Mouse (Mus musculus) thymus, adult 2 months (tissue): ENCODE results near the gene Nisch. TPM values are rescaled to one million over a fixed set of nuclear protein-coding genes. Genes with fewer than 3 reads are reported as not detected.
A peak's percentile ranks its signal among the peaks of the same experiment; 100 is the strongest.

Experiments used
- DNase-seq: peaks from one replicate; pipeline ENCODE4 v3.0.0; 2021
- H3K27ac ChIP-seq: fragments of 200-500 bp; 2 replicates; pipeline ENCODE4 v1.5.1; 2012; ENCODE audit warnings: low read length, control low read depth; ENCODE audit not compliant: control insufficient read depth, insufficient read depth
- H3K27me3 ChIP-seq: fragments of 200-500 bp; 2 replicates; pipeline ENCODE4 v1.6.1; 2012; ENCODE audit warnings: mild to moderate bottlenecking, low read length, moderate library complexity, mixed read lengths; ENCODE audit not compliant: control insufficient read depth, insufficient read depth
- H3K36me3 ChIP-seq: fragments of 200-500 bp; 2 replicates; pipeline ENCODE4 v1.6.1; 2012; ENCODE audit warnings: mild to moderate bottlenecking, low read length, moderate library complexity; ENCODE audit not compliant: control insufficient read depth, insufficient read depth
- H3K4me1 ChIP-seq: fragments of 200-500 bp; replicated peaks from 2 replicates; pipeline ENCODE4 v1.6.1; 2012; ENCODE audit warnings: low read length; ENCODE audit not compliant: control insufficient read depth, insufficient read depth
- H3K4me3 ChIP-seq: fragments of 200-500 bp; 2 replicates; pipeline ENCODE4 v1.5.1; 2012; ENCODE audit warnings: mild to moderate bottlenecking, low read length, control low read depth, moderate library complexity; ENCODE audit not compliant: control insufficient read depth, insufficient read depth
- CTCF ChIP-seq: fragments of 200-500 bp; IDR thresholded peaks from 2 replicates; pipeline ENCODE4 v1.5.1; 2012; ENCODE audit warnings: mild to moderate bottlenecking, control low read depth, low read length, moderate library complexity, borderline replicate concordance; ENCODE audit not compliant: control insufficient read depth, poor library complexity, insufficient read depth; ENCODE audit errors: extremely low read depth
- POLR2A ChIP-seq: fragments of 200-500 bp; IDR thresholded peaks from 2 replicates; pipeline ENCODE4 v1.6.1; 2012; ENCODE audit warnings: mild to moderate bottlenecking, low read length, control low read depth, moderate library complexity; ENCODE audit not compliant: control insufficient read depth, poor library complexity, insufficient read depth; ENCODE audit errors: extremely low read depth
- WGBS: fragments of 180-500 bp; shearing (Covaris S2); methylation state at CpG from one replicate; pipeline ENCODE4 v1.1.7; 2018; 5-methylcytosine and 5-hydroxymethylcytosine counted together
- polyA plus RNA-seq: library from polyadenylated mRNA; depleted of rRNA; stranded (reverse); fragments of >200 nt; gene quantifications from 2 replicates; pipeline ENCODE4 v1.2.3, GENCODE M21; 2012

Nisch gene
- polyA plus RNA-seq, 1 experiment: 569 TPM

- Histone ChIP-seq H3K27me3 (no peaks in the 10 kb centered on the region), H3K36me3 (no peaks in the 10 kb centered on the region; the same call in 1 of the 2 replicates), H3K27ac (no peak overlapping the region), H3K4me1 (peaks cover 16% of the 10 kb centered on the region), H3K4me3 (no peak overlapping the region)
- no peak for DNase-seq
- no peak for TF ChIP-seq POLR2A
- 91% methylated on average over 4 of the region's 4 CpGs for WGBS
Observed at GRCm38 (mm10) chr14:31209133-31209557, 7.6 kb downstream of the Nisch start.

- H3K36me3 ChIP-seq: peaks cover 9% of the 10 kb centered on the region
- TF ChIP-seq POLR2A (no peak), CTCF (no peak)
- no peak for DNase-seq
- H3K4me3 ChIP-seq: no peak within 1 kb of the TSS
- peaks cover 16% of the 10 kb centered on the region for H3K4me1 ChIP-seq
- no peaks in the 10 kb centered on the region for H3K27me3 ChIP-seq
- 91% methylated on average over 2 of the region's 2 CpGs for WGBS
- no peak within 1 kb of the TSS for H3K27ac ChIP-seq
Observed at GRCm38 (mm10) chr14:31208084-31208483, 8.7 kb downstream of the Nisch start, which contains the start of gene Tnnc1. Tnnc1 (plus strand) TSS chr14:31208312.

GRCm38 (mm10) chr14:31207070-31207830 is 9.5 kb downstream of the Nisch start:
- 80% methylated on average over 13 of the region's 13 CpGs for WGBS
- Histone ChIP-seq H3K27me3 (no peaks in the 10 kb centered on the region), H3K36me3 (peaks cover 17% of the 10 kb centered on the region), H3K4me3 (peak overlapping the region; percentile 65), H3K27ac (no peak overlapping the region), H3K4me1 (peaks cover 16% of the 10 kb centered on the region)
- no peak for DNase-seq
- no peak for TF ChIP-seq POLR2A
- TF ChIP-seq CTCF: no peak

- WGBS: under 1% methylated on average over 48 of the region's 48 CpGs
- Histone ChIP-seq H3K27me3 (no peaks in the 10 kb centered on the region), H3K4me1 (peaks cover 16% of the 10 kb centered on the region), H3K4me3 (peak overlapping the region; percentile 80), H3K27ac (no peak overlapping the region), H3K36me3 (peaks cover 24% of the 10 kb centered on the region)
- TF ChIP-seq CTCF: 0 out of 2 replicates have a peak, but pooled peaks have one; percentile 39
- TF ChIP-seq POLR2A: peak; percentile 94
- DNase-seq: peak; percentile 96
Observed at GRCm38 (mm10) chr14:31206472-31206981, 10.2 kb downstream of the Nisch start.

- Histone ChIP-seq H3K4me3 (peak overlapping the region; percentile 80), H3K4me1 (peaks cover 16% of the 10 kb centered on the region), H3K27me3 (no peaks in the 10 kb centered on the region), H3K36me3 (peaks cover 31% of the 10 kb centered on the region), H3K27ac (no peak overlapping the region)
- peak; percentile 52 for DNase-seq
- WGBS: 2% methylated on average over 39 of the region's 39 CpGs
- no peak for TF ChIP-seq CTCF
- TF ChIP-seq POLR2A: no peak
Observed at GRCm38 (mm10) chr14:31205562-31206467, 10.9 kb downstream of the Nisch start.

GRCm38 (mm10) chr14:31205244-31205561 is 11.5 kb downstream of the Nisch start:
- peaks cover 16% of the 10 kb centered on the region for H3K4me1 ChIP-seq
- no peaks in the 10 kb centered on the region for H3K27me3 ChIP-seq
- 36% methylated on average over 8 of the region's 8 CpGs for WGBS
- peak; percentile 10 for DNase-seq
- no peak for TF ChIP-seq POLR2A
- H3K36me3 ChIP-seq: peaks cover 35% of the 10 kb centered on the region
- no peak overlapping the region for H3K27ac ChIP-seq
- peak overlapping the region; percentile 80 for H3K4me3 ChIP-seq
